Comparison of ENCODE assay signal across 12 mouse cellular contexts in genomic region chr5:20671826-20672225, GRCm38 (mm10).
DNase-seq lines count a peak whose midpoint lies in the region; ATAC-seq and TF ChIP-seq lines count a peak whose summit lies in the region.
"Had no signal": no experiment of that assay in that cellular context is flagged by ENCODE, and none has a peak within 500 bp of the region (broad histone marks: within the 10 kb centered on the region; RNA-seq: fewer than 3 reads in every experiment).

No protein-coding gene starts in this region.

- no peak overlapping the region for H3K27ac ChIP-seq in heart, postnatal 0 days (ENCODE audit: low read depth)
- H3K27ac ChIP-seq: liver, embryonic 13.5 days had no signal

- H3K4me1 ChIP-seq in heart, postnatal 0 days (ENCODE audit: control insufficient read depth, insufficient read depth): no peaks in the 10 kb centered on the region
- H3K4me1 ChIP-seq: liver, embryonic 13.5 days had no signal

- H3K4me2 ChIP-seq in heart, postnatal 0 days (ENCODE audit: low read depth, low read length): no peak overlapping the region
- H3K4me2 ChIP-seq: liver, embryonic 13.5 days had no signal

- WGBS in heart, postnatal 0 days: 21% methylated on average over 1 of the region's 1 CpGs

- no peaks in the 10 kb centered on the region for H3K36me3 ChIP-seq in heart, postnatal 0 days (replicated peaks; ENCODE audit: control insufficient read depth, insufficient read depth, low read length)
- H3K36me3 ChIP-seq: liver, embryonic 13.5 days had no signal

- no peak overlapping the region for H3K9ac ChIP-seq in heart, postnatal 0 days (replicated peaks; ENCODE audit: low read depth, low read length)
- H3K9ac ChIP-seq: liver, embryonic 13.5 days had no signal

- no peaks in the 10 kb centered on the region for H3K27me3 ChIP-seq in heart, postnatal 0 days (ENCODE audit: control insufficient read depth, insufficient read depth, low read length)
- H3K27me3 ChIP-seq: liver, embryonic 13.5 days had no signal

- TF ChIP-seq CTCF in heart, postnatal 0 days (IDR thresholded peaks at IDR 0.05; ENCODE audit: low read depth): no peak

- H3K4me3 ChIP-seq in heart, postnatal 0 days (ENCODE audit: low read depth, low read length): no peak overlapping the region
- H3K4me3 ChIP-seq: liver, embryonic 13.5 days had no signal

- no peaks in the 10 kb centered on the region for H3K9me3 ChIP-seq in heart, postnatal 0 days (replicated peaks; ENCODE audit: control insufficient read depth, low read length)
- H3K9me3 ChIP-seq: liver, embryonic 13.5 days had no signal

- DNase-seq in cerebellum, postnatal 4 days (ENCODE audit: low spot score in 2 of 2): no peak
- peak; percentile 18 for DNase-seq in lung, postnatal 10 days
- DNase-seq in lung, postnatal 4 days: no peak
- DNase-seq in heart, postnatal 0 days (ENCODE audit: low spot score): peak; percentile 26
- peak; percentile 79 for DNase-seq in telencephalon, adult 2 months (ENCODE audit: low read depth, low spot score)
- DNase-seq in yolk sac, embryonic 10.5 days (ENCODE audit: low spot score): no peak
- DNase-seq in adrenal gland, postnatal 25 days: no peak
- DNase-seq: B cell, adult 2 months; kidney, postnatal 4 days; liver, embryonic 13.5 days had no signal

- TF ChIP-seq EP300 in heart, postnatal 0 days (IDR thresholded peaks at IDR 0.05; ENCODE audit: low read depth): no peak

- peak; percentile 80 for ATAC-seq in cerebellum, adult (ENCODE audit: insufficient number of reproducible peaks, low FRiP score, low TSS enrichment)
- no peak for ATAC-seq in heart, postnatal 0 days (ENCODE audit: insufficient read depth, low read depth)
- ATAC-seq: forebrain, embryonic 14.5 days had no signal

Comparison
In these comparisons a context has a peak if more than half of its experiments do, and no peak if none do; other contexts are left out.
1. DNase-seq: peak in lung, postnatal 10 days (single experiment), heart, postnatal 0 days (single experiment) and telencephalon, adult 2 months (single experiment); none in cerebellum, postnatal 4 days (0 of 2), lung, postnatal 4 days (0 of 2), yolk sac, embryonic 10.5 days (single experiment) and adrenal gland, postnatal 25 days (single experiment).